ENCODE assay signal across 8 mouse cellular contexts in the genomic region with DNA sequence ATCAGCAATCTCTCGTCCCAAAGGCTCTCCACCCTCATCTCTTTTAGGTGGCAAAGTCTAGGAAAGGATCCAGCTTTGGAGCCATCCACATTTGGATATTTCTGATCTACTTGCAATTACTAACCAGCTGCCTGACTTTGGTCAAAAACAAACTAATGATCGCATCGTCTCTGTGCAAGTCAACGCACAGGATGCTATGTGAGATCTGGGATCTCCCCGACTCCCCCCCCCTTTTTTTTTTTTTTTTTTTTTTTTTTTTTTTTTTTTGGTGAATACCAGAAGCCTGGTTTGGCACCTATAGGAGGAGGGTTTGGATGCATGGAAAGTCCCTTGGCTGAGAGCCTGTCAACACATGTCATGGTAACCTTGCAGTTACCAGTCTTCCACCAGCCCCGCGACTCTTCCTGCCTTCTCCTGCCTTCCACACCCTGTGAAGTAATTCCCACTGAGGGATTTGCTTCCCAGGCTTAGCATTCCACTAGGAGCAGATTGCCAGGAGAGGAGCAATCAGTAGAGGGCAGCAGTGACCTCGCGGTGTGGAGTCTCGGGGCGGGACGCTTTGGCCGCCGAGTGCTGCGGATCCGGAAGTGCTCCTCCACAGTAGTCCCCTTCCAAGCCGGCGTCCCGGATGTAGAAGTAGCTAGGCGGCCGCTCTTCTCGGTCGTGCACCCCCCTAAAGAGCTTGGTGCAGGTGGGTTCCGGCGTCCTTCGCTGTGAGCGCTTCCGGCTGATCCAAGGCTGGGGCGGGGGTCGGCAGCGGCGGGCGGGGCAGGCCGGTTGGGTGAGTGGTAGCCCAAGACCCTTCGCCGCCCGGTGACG. TPM values are rescaled to one million over a fixed set of nuclear protein-coding genes. Genes with fewer than 3 reads are reported as not detected.
DNase-seq lines count a peak whose midpoint lies in the region; ATAC-seq and TF ChIP-seq lines count a peak whose summit lies in the region.

A gene (plus strand): TSS at position 598 of the 819 bp plus-strand sequence.

- TF ChIP-seq CTCF in liver, embryonic 14.5 days (IDR thresholded peaks at IDR 0.05; ENCODE audit: low read depth) = peak; percentile 94
- peak; percentile 95 for TF ChIP-seq CTCF in stomach, postnatal 0 days (IDR thresholded peaks at IDR 0.05; ENCODE audit: low read depth)

- peak within 1 kb of the TSS; percentile 70 for H3K4me3 ChIP-seq in forebrain, embryonic 10.5 days
- peak within 1 kb of the TSS; percentile 95 for H3K4me3 ChIP-seq in heart, embryonic 15.5 days
- peak within 1 kb of the TSS; percentile 82 to 88 for H3K4me3 ChIP-seq in liver, embryonic 14.5 days (ENCODE audit: insufficient read depth in 1 of 2, low read depth in 2 of 2, low read length in 2 of 2)
- peak within 1 kb of the TSS; percentile 56 for H3K4me3 ChIP-seq in neural tube, embryonic 11.5 days (ENCODE audit: low read depth, low read length)
- peak within 1 kb of the TSS; percentile 65 for H3K4me3 ChIP-seq in stomach, postnatal 0 days (ENCODE audit: low read depth, low read length)

- H3K4me2 ChIP-seq in heart, embryonic 15.5 days = peak within 1 kb of the TSS; percentile 67
- peak within 1 kb of the TSS; percentile 80 for H3K4me2 ChIP-seq in liver, embryonic 14.5 days (ENCODE audit: low read depth)
- H3K4me2 ChIP-seq in neural tube, embryonic 11.5 days (ENCODE audit: low read depth) = peak within 1 kb of the TSS; percentile 47
- peak within 1 kb of the TSS; percentile 65 for H3K4me2 ChIP-seq in stomach, postnatal 0 days (replicated peaks; ENCODE audit: low read depth)

- no peak for TF ChIP-seq EP300 in liver, embryonic 14.5 days (IDR thresholded peaks at IDR 0.05; ENCODE audit: low read depth)
- TF ChIP-seq EP300 in stomach, postnatal 0 days (optimal IDR thresholded peaks at IDR 0.05) = no peak

- no peaks in the 10 kb centered on the region for H3K9me3 ChIP-seq in forebrain, embryonic 10.5 days
- H3K9me3 ChIP-seq in heart, embryonic 15.5 days (replicated peaks) = no peaks in the 10 kb centered on the region
- no peaks in the 10 kb centered on the region for H3K9me3 ChIP-seq in liver, embryonic 14.5 days (ENCODE audit: control insufficient read depth, low read length)
- H3K9me3 ChIP-seq in neural tube, embryonic 11.5 days (ENCODE audit: control insufficient read depth, low read length) = no peaks in the 10 kb centered on the region
- no peaks in the 10 kb centered on the region for H3K9me3 ChIP-seq in stomach, postnatal 0 days (ENCODE audit: control insufficient read depth, low read length)

- peaks cover 17% of the 10 kb centered on the region for H3K4me1 ChIP-seq in forebrain, embryonic 10.5 days
- peaks cover 16% of the 10 kb centered on the region for H3K4me1 ChIP-seq in heart, embryonic 15.5 days (replicated peaks)
- H3K4me1 ChIP-seq in liver, embryonic 14.5 days (replicated peaks; ENCODE audit: control insufficient read depth in 2 of 2, insufficient read depth in 2 of 2, low read length in 1 of 2) = peaks cover 5 to 10% of the 10 kb centered on the region in 2 experiments
- peaks cover 5% of the 10 kb centered on the region for H3K4me1 ChIP-seq in neural tube, embryonic 11.5 days (ENCODE audit: control insufficient read depth, insufficient read depth, low read length)
- 0 out of 2 replicates have a peak, but pooled peaks cover 2% of the 10 kb centered on the region for H3K4me1 ChIP-seq in stomach, postnatal 0 days (replicated peaks; ENCODE audit: control insufficient read depth, insufficient read depth)

- peak within 1 kb of the TSS; percentile 88 for H3K9ac ChIP-seq in heart, embryonic 15.5 days
- peak within 1 kb of the TSS; percentile 94 for H3K9ac ChIP-seq in liver, embryonic 14.5 days (replicated peaks)
- H3K9ac ChIP-seq in neural tube, embryonic 11.5 days (ENCODE audit: low read length) = peak within 1 kb of the TSS; percentile 70
- H3K9ac ChIP-seq in stomach, postnatal 0 days (ENCODE audit: low read length) = peak within 1 kb of the TSS; percentile 76

- peaks cover 9% of the 10 kb centered on the region for H3K36me3 ChIP-seq in forebrain, embryonic 10.5 days (replicated peaks)
- 0 out of 2 replicates have a peak, but pooled peaks cover 3% of the 10 kb centered on the region for H3K36me3 ChIP-seq in heart, embryonic 15.5 days
- H3K36me3 ChIP-seq in liver, embryonic 14.5 days (replicated peaks; ENCODE audit: control insufficient read depth, insufficient read depth, low read depth) = no peaks in the 10 kb centered on the region
- H3K36me3 ChIP-seq in neural tube, embryonic 11.5 days (ENCODE audit: control insufficient read depth, insufficient read depth, low read length) = no peaks in the 10 kb centered on the region
- H3K36me3 ChIP-seq in stomach, postnatal 0 days (ENCODE audit: control insufficient read depth, insufficient read depth, low read length) = 0 out of 2 replicates have a peak, but pooled peaks cover 2% of the 10 kb centered on the region

- peak within 1 kb of the TSS; percentile 91 for H3K27ac ChIP-seq in forebrain, embryonic 10.5 days
- peak within 1 kb of the TSS; percentile 88 for H3K27ac ChIP-seq in heart, embryonic 15.5 days
- peak within 1 kb of the TSS; percentile 72 for H3K27ac ChIP-seq in liver, embryonic 14.5 days
- H3K27ac ChIP-seq in neural tube, embryonic 11.5 days (ENCODE audit: low read depth, low read length) = peak within 1 kb of the TSS; percentile 58
- peak within 1 kb of the TSS; percentile 82 for H3K27ac ChIP-seq in stomach, postnatal 0 days (replicated peaks)

- 4% methylated on average over 38 of the region's 38 CpGs for WGBS in forebrain, embryonic 10.5 days
- WGBS in heart, embryonic 15.5 days = 3% methylated on average over 37 of the region's 38 CpGs
- 5% methylated on average over 38 of the region's 38 CpGs for WGBS in liver, embryonic 14.5 days (ENCODE audit: insufficient replicate concordance)
- WGBS in neural tube, embryonic 11.5 days = 5% methylated on average over 38 of the region's 38 CpGs
- 2% methylated on average over 37 of the region's 38 CpGs for WGBS in stomach, postnatal 0 days

- peak; percentile 73 to 80 for DNase-seq in CD8-positive naive resting alpha-beta T cell, adult 2 months (ENCODE audit: low read depth in 2 of 2, low spot score in 2 of 2)
- peak; percentile 68 for DNase-seq in c-Kit-positive CD71-negative TER-119-negative erythroid progenitor cells, embryonic 14.5 days (ENCODE audit: low read depth)
- DNase-seq in forebrain, embryonic 10.5 days (ENCODE audit: extremely low spot score, low spot score) = peak; percentile 95
- peak; percentile 96 to 97 for DNase-seq in kidney, postnatal 25 days
- DNase-seq in liver, embryonic 14.5 days (ENCODE audit: low read depth in 3 of 3, low spot score in 3 of 3) = peak; percentile 81 to 84 (median 83)
- DNase-seq in neural tube, embryonic 11.5 days (ENCODE audit: low spot score) = peak; percentile 96
- peak; percentile 94 for DNase-seq in stomach, postnatal 0 days (ENCODE audit: low spot score)

- ATAC-seq in heart, embryonic 15.5 days (replicated peaks; ENCODE audit: insufficient number of reproducible peaks, insufficient read depth, low FRiP score, low read depth) = peak; percentile 94
- peak; percentile 96 for ATAC-seq in liver, embryonic 14.5 days (ENCODE audit: insufficient read depth)
- peak; percentile 98 for ATAC-seq in neural tube, embryonic 11.5 days (ENCODE audit: insufficient read depth, low FRiP score, low TSS enrichment)
- ATAC-seq in stomach, postnatal 0 days (ENCODE audit: low FRiP score, low TSS enrichment) = peak; percentile 99

- H3K27me3 ChIP-seq in forebrain, embryonic 10.5 days (ENCODE audit: poor library complexity, severe bottlenecking) = no peaks in the 10 kb centered on the region
- H3K27me3 ChIP-seq in heart, embryonic 15.5 days = no peaks in the 10 kb centered on the region
- H3K27me3 ChIP-seq in liver, embryonic 14.5 days (ENCODE audit: control insufficient read depth, insufficient read depth, low read length) = no peaks in the 10 kb centered on the region; the same call in 1 of the 2 replicates
- no peaks in the 10 kb centered on the region for H3K27me3 ChIP-seq in neural tube, embryonic 11.5 days (ENCODE audit: control insufficient read depth, insufficient read depth, low read length)
- H3K27me3 ChIP-seq in stomach, postnatal 0 days (ENCODE audit: control insufficient read depth, insufficient read depth, low read length) = no peaks in the 10 kb centered on the region

RNA-seq across cellular contexts. Expression of the gene that starts here (rescaled TPM):
- polyA plus RNA-seq in forebrain, embryonic 10.5 days (2016; fragmentation: Nextera tagmentation; extraction: Ambion mirVana) = 21.0 and 25.0 TPM in 2 replicates
- polyA plus RNA-seq in heart, embryonic 15.5 days (2015; fragmentation: Nextera tagmentation; extraction: Ambion mirVana) = 25.4 and 29.3 TPM in 2 replicates
- 6.3 and 6.5 TPM in 2 replicates for polyA plus RNA-seq in liver, embryonic 14.5 days (2012; rRNA removed)
- 9.2 and 12.4 TPM in 2 replicates for polyA plus RNA-seq in liver, embryonic 14.5 days (2014; fragmentation: Nextera tagmentation; extraction: Ambion mirVana)
- polyA plus RNA-seq in neural tube, embryonic 11.5 days (2014; fragmentation: Nextera tagmentation; extraction: Ambion mirVana) = 34.7 and 38.4 TPM in 2 replicates
- polyA plus RNA-seq in stomach, postnatal 0 days (2015; fragmentation: Nextera tagmentation; extraction: Ambion mirVana) = 29.5 and 29.9 TPM in 2 replicates

Comparison
In these comparisons a context has a peak if more than half of its experiments do, and no peak if none do; other contexts are left out.
1. Peak in every context shown above with its lines: DNase-seq, ATAC-seq, H3K4me3 ChIP-seq and H3K27ac ChIP-seq.